Comparison of ENCODE assay signal across 17 mouse cellular contexts in genomic region chr17:86218553-86218952, GRCm38 (mm10).
"Had no signal": no experiment of that assay in that cellular context is flagged by ENCODE, and none has a peak within 500 bp of the region (broad histone marks: within the 10 kb centered on the region; RNA-seq: fewer than 3 reads in every experiment).

No protein-coding gene starts in this region.

- H3K4me3 ChIP-seq: limb, embryonic 12.5 days; limb, embryonic 15.5 days; lung, embryonic 15.5 days had no signal

- ATAC-seq: intestine, postnatal 0 days; liver, postnatal 0 days had no signal

- DNase-seq: kidney, adult 2 months; kidney, postnatal 25 days; left cerebral cortex, postnatal 4 days; liver, postnatal 0 days; lung, postnatal 14 days; midbrain, embryonic 14.5 days; right cerebral cortex, postnatal 25 days; spleen, adult 18-20 months; thymus, adult 2 months; thymus, postnatal 14 days; thymus, postnatal 4 days had no signal

- H3K27ac ChIP-seq: kidney, postnatal 0 days; limb, embryonic 12.5 days; limb, embryonic 15.5 days; liver, embryonic 14.5 days; lung, embryonic 15.5 days had no signal
